Mouse (Mus musculus): Measurements from ENCODE around the gene Chl1. TPM values are rescaled to one million over a fixed set of nuclear protein-coding genes. Genes with fewer than 3 reads are reported as not detected.

The Chl1 gene
- polyA plus RNA-seq (2015; fragmentation: Nextera tagmentation; extraction: Ambion mirVana): 6.3 and 7.1 TPM in 2 replicates

GRCm38 (mm10) chr6:103510392-103511289 is at the start of gene Chl1:
TSS of gene Chl1 (plus strand) at chr6:103510586.
- peaks cover 17% of the 10 kb centered on the region for H3K4me1 ChIP-seq
- no peak within 1 kb of the TSS for H3K9ac ChIP-seq
- H3K36me3 ChIP-seq: no peaks in the 10 kb centered on the region
- H3K27me3 ChIP-seq (replicated peaks): peaks cover 22% of the 10 kb centered on the region; the same call in 1 of the 2 replicates
- 2% methylated on average over 25 of the region's 25 CpGs for WGBS
- peak; percentile 67; the same call in 1 of the 2 replicates for ATAC-seq (ENCODE audit: insufficient read depth, low FRiP score, low read depth)
- H3K4me2 ChIP-seq: peak within 1 kb of the TSS; percentile 70
- peak within 1 kb of the TSS; percentile 43 for H3K4me3 ChIP-seq (replicated peaks)
- H3K27ac ChIP-seq: no peak within 1 kb of the TSS; the same call in 1 of the 2 replicates
- H3K9me3 ChIP-seq: no peaks in the 10 kb centered on the region

- Histone ChIP-seq H3K4me2 (no peak overlapping the region), H3K9ac (no peak overlapping the region), H3K27ac (no peak overlapping the region), H3K9me3 (no peaks in the 10 kb centered on the region), H3K4me1 (no peaks in the 10 kb centered on the region), H3K4me3 (replicated peaks) (no peak overlapping the region), H3K36me3 (no peaks in the 10 kb centered on the region), H3K27me3 (replicated peaks) (no peaks in the 10 kb centered on the region)
- ATAC-seq (ENCODE audit: insufficient read depth, low FRiP score, low read depth): no peak
- WGBS: 71% methylated on average over 5 of the region's 5 CpGs
Observed at GRCm38 (mm10) chr6:103465479-103466080, 44.8 kb upstream of the Chl1 start.

- Histone ChIP-seq H3K4me1 (no peaks in the 10 kb centered on the region), H3K36me3 (no peaks in the 10 kb centered on the region), H3K4me2 (no peak overlapping the region), H3K4me3 (replicated peaks) (no peak overlapping the region), H3K27me3 (replicated peaks) (no peaks in the 10 kb centered on the region), H3K9me3 (no peaks in the 10 kb centered on the region), H3K27ac (no peak overlapping the region), H3K9ac (no peak overlapping the region)
- no peak for ATAC-seq (ENCODE audit: insufficient read depth, low FRiP score, low read depth)
- 37% methylated on average over 5 of the region's 5 CpGs for WGBS
Observed at GRCm38 (mm10) chr6:103473316-103473715, 37.1 kb upstream of the Chl1 start.

- Histone ChIP-seq H3K9ac (no peak overlapping the region), H3K27me3 (replicated peaks) (no peaks in the 10 kb centered on the region), H3K4me1 (no peaks in the 10 kb centered on the region), H3K36me3 (no peaks in the 10 kb centered on the region), H3K4me3 (replicated peaks) (no peak overlapping the region), H3K9me3 (no peaks in the 10 kb centered on the region), H3K4me2 (no peak overlapping the region), H3K27ac (no peak overlapping the region)
- no peak for ATAC-seq (ENCODE audit: insufficient read depth, low FRiP score, low read depth)
- 80% methylated on average over 1 of the region's 1 CpGs for WGBS
Observed at GRCm38 (mm10) chr6:103487199-103487598, 23.2 kb upstream of the Chl1 start.

- ATAC-seq (ENCODE audit: insufficient read depth, low FRiP score, low read depth): no peak
- Histone ChIP-seq H3K4me2 (no peak overlapping the region), H3K36me3 (no peaks in the 10 kb centered on the region), H3K9ac (no peak overlapping the region), H3K27me3 (replicated peaks) (no peaks in the 10 kb centered on the region), H3K27ac (no peak overlapping the region), H3K4me3 (replicated peaks) (no peak overlapping the region), H3K4me1 (no peaks in the 10 kb centered on the region), H3K9me3 (no peaks in the 10 kb centered on the region)
- WGBS: 59% methylated on average over 4 of the region's 4 CpGs
Observed at GRCm38 (mm10) chr6:103498404-103498803, 12.0 kb upstream of the Chl1 start.

- Histone ChIP-seq H3K9ac (no peak overlapping the region), H3K4me3 (replicated peaks) (no peak overlapping the region), H3K4me2 (no peak overlapping the region), H3K27me3 (replicated peaks) (no peaks in the 10 kb centered on the region), H3K36me3 (no peaks in the 10 kb centered on the region), H3K9me3 (no peaks in the 10 kb centered on the region), H3K27ac (no peak overlapping the region), H3K4me1 (no peaks in the 10 kb centered on the region)
- 52% methylated on average over 3 of the region's 3 CpGs for WGBS
- no peak for ATAC-seq (ENCODE audit: insufficient read depth, low FRiP score, low read depth)
Observed at GRCm38 (mm10) chr6:103504065-103504464, 6.3 kb upstream of the Chl1 start.

- no peak overlapping the region for H3K9ac ChIP-seq
- H3K36me3 ChIP-seq: no peaks in the 10 kb centered on the region
- H3K27ac ChIP-seq: no peak overlapping the region
- H3K9me3 ChIP-seq: no peaks in the 10 kb centered on the region
- H3K4me1 ChIP-seq: peaks cover 17% of the 10 kb centered on the region
- WGBS: 56% methylated on average over 3 of the region's 3 CpGs
- no peak for ATAC-seq (ENCODE audit: insufficient read depth, low FRiP score, low read depth)
- no peak overlapping the region for H3K4me2 ChIP-seq
- no peak overlapping the region for H3K4me3 ChIP-seq (replicated peaks)
- H3K27me3 ChIP-seq (replicated peaks): peaks cover 22% of the 10 kb centered on the region; the same call in 1 of the 2 replicates
Observed at GRCm38 (mm10) chr6:103507751-103508575, 2.4 kb upstream of the Chl1 start.

GRCm38 (mm10) chr6:103509596-103509995 is 790 bp upstream of the Chl1 start:
- Histone ChIP-seq H3K4me3 (replicated peaks) (no peak overlapping the region), H3K9me3 (no peaks in the 10 kb centered on the region), H3K9ac (no peak overlapping the region), H3K27ac (no peak overlapping the region), H3K27me3 (replicated peaks) (peaks cover 22% of the 10 kb centered on the region; the same call in 1 of the 2 replicates), H3K4me2 (no peak overlapping the region), H3K36me3 (no peaks in the 10 kb centered on the region), H3K4me1 (peaks cover 17% of the 10 kb centered on the region)
- WGBS: 67% methylated on average over 4 of the region's 4 CpGs
- ATAC-seq (ENCODE audit: insufficient read depth, low FRiP score, low read depth): no peak

- ATAC-seq (ENCODE audit: insufficient read depth, low FRiP score, low read depth): no peak
- no peaks in the 10 kb centered on the region for H3K9me3 ChIP-seq
- H3K36me3 ChIP-seq: no peaks in the 10 kb centered on the region
- H3K4me2 ChIP-seq: peak overlapping the region; percentile 70
- peaks cover 17% of the 10 kb centered on the region for H3K4me1 ChIP-seq
- peak overlapping the region; percentile 21; the same call in 1 of the 2 replicates for H3K27ac ChIP-seq
- peak overlapping the region; percentile 43 for H3K4me3 ChIP-seq (replicated peaks)
- H3K9ac ChIP-seq: no peak overlapping the region
- 5% methylated on average over 18 of the region's 18 CpGs for WGBS
- H3K27me3 ChIP-seq (replicated peaks): peaks cover 22% of the 10 kb centered on the region; the same call in 1 of the 2 replicates
Observed at GRCm38 (mm10) chr6:103511290-103511971, 1.0 kb downstream of the Chl1 start.

GRCm38 (mm10) chr6:103511972-103512565 is 1.7 kb downstream of the Chl1 start:
- Histone ChIP-seq H3K9ac (no peak overlapping the region), H3K27ac (peak overlapping the region; percentile 21; the same call in 1 of the 2 replicates), H3K9me3 (no peaks in the 10 kb centered on the region), H3K36me3 (no peaks in the 10 kb centered on the region), H3K4me1 (peaks cover 17% of the 10 kb centered on the region), H3K27me3 (replicated peaks) (peaks cover 22% of the 10 kb centered on the region; the same call in 1 of the 2 replicates), H3K4me3 (replicated peaks) (peak overlapping the region; percentile 43), H3K4me2 (peak overlapping the region; percentile 70)
- WGBS: under 1% methylated on average over 29 of the region's 29 CpGs
- peak; percentile 65; the same call in 1 of the 2 replicates for ATAC-seq (ENCODE audit: insufficient read depth, low FRiP score, low read depth)

- 50% methylated on average over 6 of the region's 6 CpGs for WGBS
- peaks cover 17% of the 10 kb centered on the region for H3K4me1 ChIP-seq
- no peaks in the 10 kb centered on the region for H3K36me3 ChIP-seq
- H3K27ac ChIP-seq: no peak overlapping the region
- ATAC-seq (ENCODE audit: insufficient read depth, low FRiP score, low read depth): no peak
- H3K27me3 ChIP-seq (replicated peaks): peaks cover 22% of the 10 kb centered on the region; the same call in 1 of the 2 replicates
- no peaks in the 10 kb centered on the region for H3K9me3 ChIP-seq
- H3K4me2 ChIP-seq: no peak overlapping the region
- H3K9ac ChIP-seq: no peak overlapping the region
- H3K4me3 ChIP-seq (replicated peaks): no peak overlapping the region
Observed at GRCm38 (mm10) chr6:103512911-103513321, 2.5 kb downstream of the Chl1 start.
